Mouse (Mus musculus): ENCODE measurements around the gene Ugdh. TPM values are rescaled to one million over a fixed set of nuclear protein-coding genes. Genes with fewer than 3 reads are reported as not detected.
A peak's percentile ranks its signal among the peaks of the same experiment; 100 is the strongest.

Ugdh gene
- total RNA-seq, 1 experiment = 15.8 TPM

DNA sequence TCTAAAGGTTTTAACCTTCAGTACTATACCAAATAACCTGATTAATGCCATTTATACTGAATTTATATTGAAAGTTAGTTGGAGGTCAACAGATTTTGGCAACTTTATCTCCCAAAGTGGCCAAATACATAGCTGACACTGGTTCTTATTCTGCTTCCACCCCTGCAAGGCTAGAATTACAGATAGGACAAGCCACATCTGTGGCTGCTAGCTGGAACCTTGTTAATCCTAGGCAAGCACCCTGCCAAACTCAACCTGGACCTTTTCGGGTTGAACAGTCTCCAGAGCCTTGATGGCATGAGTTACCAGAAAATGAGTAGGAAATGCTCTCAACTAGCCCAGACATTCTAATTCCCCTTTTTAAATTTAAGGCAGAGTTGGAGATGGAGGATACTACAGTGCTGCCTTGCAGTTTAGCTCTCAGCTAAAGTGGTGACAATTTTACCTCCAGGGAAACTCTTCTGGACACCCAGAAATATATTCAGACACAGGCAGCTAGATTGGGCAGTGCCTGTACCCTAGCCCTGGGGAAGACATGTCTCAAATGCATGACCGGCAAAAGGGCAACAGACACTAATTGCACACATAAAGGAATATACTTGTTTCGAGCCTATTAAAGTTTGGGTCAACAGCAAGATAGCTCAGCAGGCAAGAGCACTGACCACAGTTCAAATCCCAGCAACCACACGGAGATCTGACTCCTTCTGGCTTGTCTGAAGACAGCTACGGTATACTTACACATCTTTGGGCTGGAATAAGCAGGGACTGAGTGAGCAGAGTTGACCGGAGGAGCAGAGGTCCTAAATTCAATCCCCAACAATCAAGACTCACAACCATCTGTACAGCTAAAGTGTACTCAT lies 48.5 kb downstream of the Ugdh start:
- no peak for DNase-seq (ENCODE audit: low read depth, low spot score)
- no peaks in the 10 kb centered on the region for H3K9me3 ChIP-seq (ENCODE audit: control insufficient read depth, insufficient read depth, low read depth, low read length)
- H3K4me3 ChIP-seq (ENCODE audit: insufficient read depth in 1 of 2, low read depth in 1 of 2, low read length in 2 of 2, poor library complexity in 1 of 2, severe bottlenecking in 1 of 2) = no peak overlapping the region
- H3K9ac ChIP-seq (ENCODE audit: insufficient read depth, low read depth, low read length, poor library complexity, severe bottlenecking) = no peak overlapping the region
- in situ Hi-C loops (cut with MboI; ENCODE audit: low sequenced_read_pairs in 2 of 2, unreplicated experiment in 2 of 2) = no loop called here
- no peak for TF ChIP-seq ZNF384 (IDR thresholded peaks at IDR 0.05; ENCODE audit: low read depth, low read length)
- no peak for TF ChIP-seq HCFC1 (IDR thresholded peaks at IDR 0.05; ENCODE audit: borderline replicate concordance, insufficient read depth, low read length)
- TF ChIP-seq CHD2 (IDR thresholded peaks at IDR 0.05; ENCODE audit: low read depth, low read length) = no peak
- TF ChIP-seq MAFK (IDR thresholded peaks at IDR 0.05; ENCODE audit: insufficient read depth, low read depth, low read length) = no peak
- TF ChIP-seq ZC3H11A (IDR thresholded peaks at IDR 0.05; ENCODE audit: borderline replicate concordance, low read depth, low read length) = no peak
- H3K27ac ChIP-seq (ENCODE audit: insufficient read depth, low read depth, low read length, poor library complexity, severe bottlenecking) = no peak overlapping the region; the same call in 1 of the 2 replicates
- no peaks in the 10 kb centered on the region for H3K4me1 ChIP-seq (ENCODE audit: control insufficient read depth in 2 of 2, insufficient read depth in 2 of 2, low read length in 2 of 2, poor library complexity in 1 of 2)
- peaks cover 34% of the 10 kb centered on the region for H3K36me3 ChIP-seq (ENCODE audit: control insufficient read depth, insufficient read depth, low read length, poor library complexity, severe bottlenecking)

DNA sequence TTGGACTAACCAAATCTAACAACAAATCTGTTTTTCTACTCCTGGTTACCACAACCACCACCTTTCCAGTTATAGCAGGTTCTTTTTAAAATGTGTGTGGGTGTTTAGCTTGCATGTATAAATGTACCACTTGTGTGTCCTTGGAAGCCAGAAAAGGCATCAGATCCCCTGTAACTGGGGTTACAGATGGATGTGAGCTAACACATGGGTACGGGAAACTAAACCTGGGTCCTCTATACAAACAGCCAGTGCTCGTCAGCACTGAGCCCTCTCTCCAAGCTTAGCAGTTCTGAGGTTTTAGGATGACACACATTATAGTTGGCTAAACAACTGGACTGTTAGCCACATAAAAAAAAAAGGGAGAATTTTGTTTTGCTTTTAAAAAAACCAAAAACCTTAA lies 50.0 kb downstream of the Ugdh start:
- peaks cover 31% of the 10 kb centered on the region for H3K36me3 ChIP-seq (ENCODE audit: control insufficient read depth, insufficient read depth, low read length, poor library complexity, severe bottlenecking)
- no peaks in the 10 kb centered on the region for H3K4me1 ChIP-seq (ENCODE audit: control insufficient read depth in 2 of 2, insufficient read depth in 2 of 2, low read length in 2 of 2, poor library complexity in 1 of 2)
- TF ChIP-seq ZC3H11A (IDR thresholded peaks at IDR 0.05; ENCODE audit: borderline replicate concordance, low read depth, low read length) = no peak
- TF ChIP-seq MAFK (IDR thresholded peaks at IDR 0.05; ENCODE audit: insufficient read depth, low read depth, low read length) = no peak
- TF ChIP-seq CHD2 (IDR thresholded peaks at IDR 0.05; ENCODE audit: low read depth, low read length) = no peak
- TF ChIP-seq HCFC1 (IDR thresholded peaks at IDR 0.05; ENCODE audit: borderline replicate concordance, insufficient read depth, low read length) = no peak
- no peak for TF ChIP-seq ZNF384 (IDR thresholded peaks at IDR 0.05; ENCODE audit: low read depth, low read length)
- DNase-seq (ENCODE audit: low read depth, low spot score) = no peak
- in situ Hi-C loops (cut with MboI; ENCODE audit: low sequenced_read_pairs in 2 of 2, unreplicated experiment in 2 of 2) = no loop called here
- no peak overlapping the region for H3K9ac ChIP-seq (ENCODE audit: insufficient read depth, low read depth, low read length, poor library complexity, severe bottlenecking)
- H3K4me3 ChIP-seq (ENCODE audit: insufficient read depth in 1 of 2, low read depth in 1 of 2, low read length in 2 of 2, poor library complexity in 1 of 2, severe bottlenecking in 1 of 2) = no peak overlapping the region
- no peaks in the 10 kb centered on the region for H3K9me3 ChIP-seq (ENCODE audit: control insufficient read depth, insufficient read depth, low read depth, low read length)
- H3K27ac ChIP-seq (ENCODE audit: insufficient read depth, low read depth, low read length, poor library complexity, severe bottlenecking) = no peak overlapping the region

DNA sequence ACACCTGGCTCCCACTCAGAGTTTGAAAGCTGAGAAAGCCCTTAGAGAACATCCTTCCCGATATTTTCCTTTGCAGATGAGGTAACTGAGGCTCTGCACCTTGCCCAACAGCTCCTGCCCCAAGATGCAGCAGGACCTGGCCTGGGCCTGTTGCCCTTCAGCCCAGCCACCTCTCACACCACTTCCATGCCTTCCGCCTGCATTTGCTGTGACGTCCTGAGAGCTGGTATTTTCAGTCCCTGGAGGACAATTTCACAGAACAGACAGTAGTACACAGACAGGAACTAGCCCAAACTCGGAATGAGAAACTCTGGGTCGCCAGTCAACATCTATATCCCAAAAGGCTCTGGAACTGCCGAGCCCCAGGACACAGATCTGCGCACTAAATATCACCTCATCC lies 61.0 kb downstream of the Ugdh start:
- no peak overlapping the region for H3K27ac ChIP-seq (ENCODE audit: insufficient read depth, low read depth, low read length, poor library complexity, severe bottlenecking)
- H3K4me1 ChIP-seq (ENCODE audit: control insufficient read depth in 2 of 2, insufficient read depth in 2 of 2, low read length in 2 of 2, poor library complexity in 1 of 2) = peaks cover 0 to 2% of the 10 kb centered on the region in 2 experiments; a peak in 1 of 4 replicates
- H3K36me3 ChIP-seq (ENCODE audit: control insufficient read depth, insufficient read depth, low read length, poor library complexity, severe bottlenecking) = no peaks in the 10 kb centered on the region
- in situ Hi-C loops (cut with MboI; ENCODE audit: low sequenced_read_pairs in 2 of 2, unreplicated experiment in 2 of 2) = no loop called here
- no peak for DNase-seq (ENCODE audit: low read depth, low spot score)
- H3K9me3 ChIP-seq (ENCODE audit: control insufficient read depth, insufficient read depth, low read depth, low read length) = no peaks in the 10 kb centered on the region
- TF ChIP-seq ZNF384 (IDR thresholded peaks at IDR 0.05; ENCODE audit: low read depth, low read length) (no peak), MAFK (IDR thresholded peaks at IDR 0.05; ENCODE audit: insufficient read depth, low read depth, low read length) (no peak), ZC3H11A (IDR thresholded peaks at IDR 0.05; ENCODE audit: borderline replicate concordance, low read depth, low read length) (no peak), HCFC1 (IDR thresholded peaks at IDR 0.05; ENCODE audit: borderline replicate concordance, insufficient read depth, low read length) (no peak), CHD2 (IDR thresholded peaks at IDR 0.05; ENCODE audit: low read depth, low read length) (no peak)
- no peak overlapping the region for H3K9ac ChIP-seq (ENCODE audit: insufficient read depth, low read depth, low read length, poor library complexity, severe bottlenecking)
- no peak overlapping the region for H3K4me3 ChIP-seq (ENCODE audit: insufficient read depth in 1 of 2, low read depth in 1 of 2, low read length in 2 of 2, poor library complexity in 1 of 2, severe bottlenecking in 1 of 2)

DNA sequence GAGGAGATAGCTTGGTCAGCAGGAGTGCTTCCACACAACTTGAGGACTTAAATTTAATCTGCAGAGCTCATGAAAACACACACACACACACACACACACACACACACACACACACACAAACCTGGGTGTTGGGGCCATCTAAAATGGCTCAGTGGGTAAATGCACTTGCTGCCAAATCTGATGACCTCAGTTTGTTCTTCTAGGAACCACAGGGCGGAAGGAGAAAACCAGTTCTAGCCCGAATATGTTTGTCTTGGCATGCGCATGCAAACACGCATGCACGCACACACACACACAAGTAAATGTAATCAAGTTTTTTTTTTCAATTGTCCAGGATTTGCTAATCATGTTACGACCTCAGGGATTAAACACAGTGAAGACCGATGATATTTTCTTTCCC lies 64.2 kb downstream of the Ugdh start:
- Histone ChIP-seq H3K27ac (ENCODE audit: insufficient read depth, low read depth, low read length, poor library complexity, severe bottlenecking) (no peak overlapping the region), H3K4me3 (ENCODE audit: insufficient read depth in 1 of 2, low read depth in 1 of 2, low read length in 2 of 2, poor library complexity in 1 of 2, severe bottlenecking in 1 of 2) (0 out of 4 replicates have a peak overlapping the region, but pooled peaks of 1 of the 2 experiments have one; percentile 8), H3K36me3 (ENCODE audit: control insufficient read depth, insufficient read depth, low read length, poor library complexity, severe bottlenecking) (no peaks in the 10 kb centered on the region), H3K9me3 (ENCODE audit: control insufficient read depth, insufficient read depth, low read depth, low read length) (no peaks in the 10 kb centered on the region), H3K9ac (ENCODE audit: insufficient read depth, low read depth, low read length, poor library complexity, severe bottlenecking) (no peak overlapping the region), H3K4me1 (ENCODE audit: control insufficient read depth in 2 of 2, insufficient read depth in 2 of 2, low read length in 2 of 2, poor library complexity in 1 of 2) (peaks cover 3 to 6% of the 10 kb centered on the region in 2 experiments)
- in situ Hi-C loops (cut with MboI; ENCODE audit: low sequenced_read_pairs in 2 of 2, unreplicated experiment in 2 of 2) = no loop called here
- DNase-seq (ENCODE audit: low read depth, low spot score) = no peak
- TF ChIP-seq CHD2 (IDR thresholded peaks at IDR 0.05; ENCODE audit: low read depth, low read length) = no peak
- no peak for TF ChIP-seq HCFC1 (IDR thresholded peaks at IDR 0.05; ENCODE audit: borderline replicate concordance, insufficient read depth, low read length)
- no peak for TF ChIP-seq ZNF384 (IDR thresholded peaks at IDR 0.05; ENCODE audit: low read depth, low read length)
- TF ChIP-seq ZC3H11A (IDR thresholded peaks at IDR 0.05; ENCODE audit: borderline replicate concordance, low read depth, low read length) = no peak
- no peak for TF ChIP-seq MAFK (IDR thresholded peaks at IDR 0.05; ENCODE audit: insufficient read depth, low read depth, low read length)

Data from ES-E14 (cell line).